Mouse (Mus musculus) hindbrain, embryonic 11.5 days (tissue): ENCODE results near the gene Spag16. TPM values are rescaled to one million over a fixed set of nuclear protein-coding genes. Genes with fewer than 3 reads are reported as not detected.

ENCODE experiments used
- ATAC-seq: fragments of 200-750 bp; cut with Nextera tagmentation; 2 replicates; pipeline ENCODE4 v1.8.0; 2017; ENCODE audit warnings: mild to moderate bottlenecking, moderate TSS enrichment, moderate library complexity; ENCODE audit not compliant: low FRiP score
- DNase-seq: peaks from one replicate; pipeline ENCODE4 v3.0.0-alpha.2; 2015; ENCODE audit warnings: low spot score
- H3K27ac ChIP-seq: fragments of 300-500 bp; sonication (generic); 2 replicates; pipeline ENCODE4 v1.5.1; 2014; ENCODE audit warnings: mild to moderate bottlenecking, low read depth, low read length
- H3K27me3 ChIP-seq: fragments of 300-500 bp; sonication (generic); 2 replicates; pipeline ENCODE4 v1.6.1; 2014; ENCODE audit warnings: mild to moderate bottlenecking, low read length, moderate library complexity, mixed read lengths; ENCODE audit not compliant: control insufficient read depth, insufficient read depth
- H3K36me3 ChIP-seq: fragments of 300-500 bp; sonication (generic); 2 replicates; pipeline ENCODE4 v1.6.1; 2014; ENCODE audit warnings: mild to moderate bottlenecking, low read length, moderate library complexity, mixed read lengths; ENCODE audit not compliant: control insufficient read depth, insufficient read depth
- H3K4me1 ChIP-seq: fragments of 300-500 bp; sonication (generic); replicated peaks from 2 replicates; pipeline ENCODE4 v1.6.1; 2014; ENCODE audit warnings: low read length, mixed read lengths; ENCODE audit not compliant: control insufficient read depth, insufficient read depth
- H3K4me2 ChIP-seq: fragments of 300-500 bp; sonication (generic); replicated peaks from 2 replicates; pipeline ENCODE4 v1.6.1; 2014; ENCODE audit warnings: mild to moderate bottlenecking, low read depth, low read length
- H3K4me3 ChIP-seq: fragments of 300-500 bp; sonication (generic); 2 replicates; pipeline ENCODE4 v1.5.1; 2014; ENCODE audit warnings: low read depth, low read length
- H3K9ac ChIP-seq: fragments of 300-500 bp; sonication (generic); 2 replicates; pipeline ENCODE4 v1.6.1; 2014; ENCODE audit warnings: low read depth, low read length
- H3K9me3 ChIP-seq: fragments of 300-500 bp; sonication (generic); 2 replicates; pipeline ENCODE4 v1.6.1; 2016; ENCODE audit warnings: low read length; ENCODE audit not compliant: control insufficient read depth
- WGBS: fragments of 180-500 bp; shearing (Covaris S2); extraction: QIAGEN DNeasy Blood & Tissue Kit; methylation state at CpG from one replicate; pipeline ENCODE4 v1.1.7; 2014; 5-methylcytosine and 5-hydroxymethylcytosine counted together
- polyA plus RNA-seq: library from polyadenylated mRNA; unstranded; fragments of >200 nt; fragmentation: Nextera tagmentation; extraction: Ambion mirVana; gene quantifications from 2 replicates; pipeline ENCODE4 v1.2.1, GENCODE M21; 2014

Spag16 gene
- polyA plus RNA-seq, 1 experiment from 2014 or later: 3.9 TPM

DNA sequence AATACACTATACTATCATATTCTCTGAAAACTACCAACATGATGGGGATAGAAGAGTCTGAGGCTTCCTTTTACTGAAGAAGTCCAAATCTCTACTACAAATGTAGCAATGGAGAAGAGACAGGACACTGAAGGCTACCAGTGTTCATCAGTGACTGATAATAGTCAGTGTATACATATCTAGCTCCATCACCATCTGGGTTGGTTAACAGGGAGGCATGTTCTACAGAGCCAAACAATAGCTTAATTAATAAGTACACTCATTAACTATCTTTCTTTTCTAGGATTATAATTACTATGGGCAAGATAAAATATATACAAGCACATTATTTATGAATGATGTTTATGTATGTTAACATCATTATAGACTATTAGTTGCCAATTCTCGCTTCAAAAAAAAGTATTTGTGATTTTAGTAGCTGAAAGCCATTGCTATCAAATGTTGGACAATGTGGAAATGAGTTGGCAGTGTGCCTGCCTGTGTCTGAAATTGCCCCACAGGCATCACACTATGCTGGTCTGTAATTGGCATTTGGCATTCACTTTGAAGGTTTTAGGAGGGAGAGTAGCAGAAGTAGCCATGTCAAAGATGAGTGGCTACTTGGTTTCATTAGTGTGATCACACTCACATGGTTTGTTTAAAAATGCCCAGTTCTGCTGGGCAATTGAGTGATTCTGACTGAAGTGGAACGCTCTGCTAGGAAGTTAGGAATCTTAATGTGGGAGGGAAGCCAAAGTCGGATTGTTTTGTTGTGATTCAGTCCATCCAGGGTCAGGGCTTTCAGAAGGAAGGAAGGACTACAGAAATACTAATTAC lies 338.8 kb downstream of the Spag16 start:
- Histone ChIP-seq H3K27ac (no peak overlapping the region), H3K9me3 (no peaks in the 10 kb centered on the region), H3K4me1 (no peaks in the 10 kb centered on the region), H3K4me2 (no peak overlapping the region), H3K27me3 (no peaks in the 10 kb centered on the region), H3K4me3 (no peak overlapping the region), H3K36me3 (no peaks in the 10 kb centered on the region), H3K9ac (no peak overlapping the region)
- WGBS: 79% methylated on average over 3 of the region's 3 CpGs
- ATAC-seq: no peak
- no peak for DNase-seq

DNA sequence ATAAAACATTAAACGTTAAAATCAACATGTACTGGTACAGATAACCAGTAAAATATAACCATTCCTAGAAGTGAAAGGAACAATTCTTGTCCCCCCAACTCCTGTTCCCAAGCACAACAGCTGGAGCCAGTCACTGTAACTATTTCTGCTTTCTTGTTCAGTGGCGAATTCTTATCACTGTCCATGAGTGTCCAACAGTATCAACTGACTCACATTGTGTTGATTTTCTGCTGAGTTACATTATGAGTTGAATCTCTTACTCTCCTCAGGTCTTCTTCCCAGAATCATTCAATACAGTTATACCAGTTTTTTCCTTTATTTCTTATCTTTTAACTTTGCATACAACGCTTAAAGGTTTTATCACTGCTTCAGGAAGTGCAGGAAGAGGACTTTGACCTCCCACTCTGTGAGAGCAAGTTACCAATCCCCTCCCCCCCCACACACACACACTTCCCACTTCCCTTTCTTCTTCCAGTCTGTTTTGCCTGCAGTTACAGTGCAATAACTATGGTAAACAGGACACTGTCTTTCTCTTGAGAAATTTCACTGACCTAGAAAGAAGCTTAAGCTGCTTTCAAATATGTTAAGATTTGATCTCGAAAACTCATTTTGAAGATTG lies 353.5 kb downstream of the Spag16 start:
- WGBS: 83% methylated on average over 4 of the region's 4 CpGs
- no peak overlapping the region for H3K27ac ChIP-seq
- no peak for DNase-seq
- no peak for ATAC-seq
- H3K4me2 ChIP-seq: no peak overlapping the region
- no peak overlapping the region for H3K9ac ChIP-seq
- H3K4me1 ChIP-seq: no peaks in the 10 kb centered on the region
- H3K36me3 ChIP-seq: no peaks in the 10 kb centered on the region
- no peak overlapping the region for H3K4me3 ChIP-seq
- H3K27me3 ChIP-seq: no peaks in the 10 kb centered on the region
- H3K9me3 ChIP-seq: no peaks in the 10 kb centered on the region

DNA sequence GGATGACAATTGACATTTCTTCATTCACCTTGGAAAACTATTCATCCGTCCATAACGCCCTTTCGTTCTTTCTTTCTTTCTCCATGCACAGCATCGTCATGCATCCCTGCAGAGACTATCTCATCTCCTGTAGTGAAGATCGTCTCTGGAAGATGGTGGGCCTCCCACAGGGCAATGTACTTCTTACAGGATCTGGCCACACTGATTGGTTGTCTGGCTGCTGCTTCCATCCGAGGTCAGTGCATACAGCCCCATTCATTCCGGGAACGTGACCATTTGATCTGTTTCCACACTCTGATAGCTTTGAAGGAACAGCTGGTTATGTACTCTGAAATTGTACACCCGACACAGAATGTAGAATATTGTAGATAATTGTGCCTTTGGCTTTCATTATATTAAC lies 438.0 kb downstream of the Spag16 start:
- Histone ChIP-seq H3K9me3 (no peaks in the 10 kb centered on the region), H3K4me2 (no peak overlapping the region), H3K9ac (no peak overlapping the region), H3K27me3 (no peaks in the 10 kb centered on the region), H3K36me3 (no peaks in the 10 kb centered on the region), H3K4me1 (no peaks in the 10 kb centered on the region), H3K4me3 (no peak overlapping the region), H3K27ac (no peak overlapping the region)
- peak; percentile 5 for DNase-seq
- 0 out of 2 replicates have a peak, but pooled peaks have one; percentile 13 for ATAC-seq
- WGBS: 51% methylated on average over 9 of the region's 9 CpGs

DNA sequence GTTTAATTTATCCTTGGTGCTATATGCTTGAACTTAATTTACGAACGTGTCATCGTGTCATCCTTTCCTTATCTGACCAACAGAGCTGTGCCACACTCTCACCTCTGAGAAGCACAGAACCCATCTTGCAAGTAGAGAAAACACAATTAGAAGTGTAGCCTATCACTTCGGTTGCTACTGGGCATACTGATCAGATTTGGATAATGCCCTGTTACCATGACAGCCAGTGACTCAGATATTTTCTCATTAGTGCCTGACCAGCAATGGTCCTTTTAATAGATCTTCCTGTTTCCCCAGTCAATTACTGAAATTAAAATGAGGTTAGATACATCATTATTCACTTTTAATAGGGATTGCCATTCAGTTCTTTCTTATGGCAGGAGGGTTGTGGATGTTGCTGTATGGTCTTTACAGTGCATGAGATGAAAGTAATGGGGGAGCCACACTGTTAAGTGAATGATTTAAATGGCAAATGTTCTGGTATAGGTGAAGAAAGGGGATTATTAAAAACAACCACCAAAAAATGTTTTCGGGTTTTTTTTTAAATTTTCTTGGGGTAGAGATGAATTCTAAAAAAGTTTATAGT lies 439.2 kb downstream of the Spag16 start:
- H3K4me3 ChIP-seq: no peak overlapping the region
- no peaks in the 10 kb centered on the region for H3K4me1 ChIP-seq
- WGBS: 78% methylated on average over 5 of the region's 5 CpGs
- H3K4me2 ChIP-seq: no peak overlapping the region
- H3K27ac ChIP-seq: no peak overlapping the region
- no peaks in the 10 kb centered on the region for H3K27me3 ChIP-seq
- no peaks in the 10 kb centered on the region for H3K9me3 ChIP-seq
- H3K36me3 ChIP-seq: no peaks in the 10 kb centered on the region
- ATAC-seq: peak; percentile 67; the same call in 1 of the 2 replicates
- H3K9ac ChIP-seq: no peak overlapping the region
- DNase-seq: peak; percentile 19

DNA sequence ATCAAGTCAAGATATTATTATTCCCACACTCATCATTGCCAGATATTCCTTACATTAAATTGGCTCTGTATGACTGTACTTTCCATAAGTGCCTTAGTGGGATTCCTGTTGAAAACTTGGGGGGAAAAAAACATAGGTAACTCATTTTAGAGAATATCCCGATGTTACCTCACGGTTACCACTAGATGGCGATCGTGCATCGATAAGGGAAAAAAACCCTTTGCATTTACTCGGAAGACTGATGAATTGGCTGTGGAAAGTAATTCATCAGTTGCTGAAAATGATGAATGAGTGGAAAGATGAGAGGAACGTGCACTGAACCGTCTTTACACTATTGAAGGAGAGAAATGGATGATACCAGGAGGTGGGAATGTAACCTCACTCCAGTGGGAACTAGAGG lies 443.4 kb downstream of the Spag16 start:
- ATAC-seq (no peak), DNase-seq (peak; percentile 32)
- no peak overlapping the region for H3K27ac ChIP-seq
- no peak overlapping the region for H3K4me3 ChIP-seq
- no peaks in the 10 kb centered on the region for H3K9me3 ChIP-seq
- no peaks in the 10 kb centered on the region for H3K27me3 ChIP-seq
- no peak overlapping the region for H3K4me2 ChIP-seq
- no peak overlapping the region for H3K9ac ChIP-seq
- 17% methylated on average over 8 of the region's 8 CpGs for WGBS
- H3K36me3 ChIP-seq: no peaks in the 10 kb centered on the region
- H3K4me1 ChIP-seq: no peaks in the 10 kb centered on the region

DNA sequence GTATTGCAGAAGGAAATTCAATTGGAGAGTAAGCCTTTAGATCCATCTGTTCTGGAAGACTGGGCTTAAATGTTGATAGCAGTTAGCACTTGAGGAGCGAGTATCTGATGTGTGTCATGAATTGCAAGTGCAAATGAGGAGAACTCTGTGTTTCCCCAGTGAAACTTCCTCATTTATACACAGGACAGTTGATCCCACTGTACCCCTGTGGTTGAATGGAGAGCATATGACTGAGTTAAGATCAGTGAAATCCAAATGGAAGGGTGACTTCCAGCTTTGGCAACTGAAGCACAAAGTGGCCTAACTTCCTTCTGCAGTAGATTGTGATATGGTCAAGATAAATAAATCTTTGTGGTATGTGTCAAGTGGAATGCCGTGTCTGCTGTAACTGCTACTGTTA lies 446.0 kb downstream of the Spag16 start:
- Histone ChIP-seq H3K36me3 (no peaks in the 10 kb centered on the region), H3K4me2 (no peak overlapping the region), H3K27ac (no peak overlapping the region), H3K4me1 (no peaks in the 10 kb centered on the region), H3K9ac (no peak overlapping the region), H3K27me3 (no peaks in the 10 kb centered on the region), H3K4me3 (no peak overlapping the region), H3K9me3 (no peaks in the 10 kb centered on the region)
- ATAC-seq: no peak
- WGBS: 85% methylated on average over 2 of the region's 2 CpGs
- no peak for DNase-seq

DNA sequence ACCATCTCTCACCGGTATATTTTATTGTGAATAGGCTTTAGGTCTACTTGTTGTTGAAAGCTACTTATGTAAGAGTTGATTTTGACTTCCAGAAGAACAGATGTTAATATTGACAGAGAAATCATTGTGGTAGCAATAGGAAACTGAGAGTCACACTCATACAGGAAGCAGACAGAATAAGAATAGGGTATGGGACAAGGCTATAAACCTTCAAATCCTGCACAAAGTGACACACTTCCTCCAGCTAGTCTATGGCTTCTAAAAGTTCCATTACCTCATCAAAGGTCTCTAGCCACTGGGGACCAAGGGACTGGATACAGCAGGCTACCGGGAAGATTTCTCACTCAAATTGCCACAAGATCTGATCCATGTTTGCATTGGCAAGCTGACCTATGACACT lies 452.5 kb downstream of the Spag16 start:
- Histone ChIP-seq H3K4me1 (no peaks in the 10 kb centered on the region), H3K27ac (no peak overlapping the region), H3K4me2 (no peak overlapping the region), H3K9ac (no peak overlapping the region), H3K27me3 (no peaks in the 10 kb centered on the region), H3K4me3 (no peak overlapping the region), H3K9me3 (no peaks in the 10 kb centered on the region), H3K36me3 (no peaks in the 10 kb centered on the region)
- no peak for ATAC-seq
- no peak for DNase-seq
- 91% methylated on average over 2 of the region's 2 CpGs for WGBS

DNA sequence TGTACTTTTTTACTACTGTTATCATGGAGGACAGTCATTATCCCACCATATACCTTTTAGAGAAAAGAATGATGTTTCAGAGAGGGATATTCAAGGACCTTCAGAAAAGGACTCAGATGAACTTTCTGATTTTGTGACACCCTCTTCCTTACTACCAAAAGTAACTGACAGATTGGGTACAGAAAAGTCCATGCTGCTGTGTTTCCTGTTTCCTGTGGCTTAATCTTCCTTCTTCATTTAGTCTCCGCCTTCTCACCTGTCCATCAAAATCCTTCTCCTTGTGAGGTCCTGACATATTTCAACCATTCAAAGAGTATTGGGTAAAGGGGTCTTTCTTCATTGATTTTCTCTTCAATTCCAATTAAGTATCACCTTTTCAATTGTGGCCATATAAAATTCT lies 456.6 kb downstream of the Spag16 start:
- WGBS: 85% methylated on average over 1 of the region's 1 CpGs
- DNase-seq: no peak
- Histone ChIP-seq H3K27me3 (no peaks in the 10 kb centered on the region), H3K36me3 (no peaks in the 10 kb centered on the region), H3K4me2 (no peak overlapping the region), H3K4me1 (no peaks in the 10 kb centered on the region), H3K27ac (no peak overlapping the region), H3K9me3 (no peaks in the 10 kb centered on the region), H3K4me3 (no peak overlapping the region), H3K9ac (no peak overlapping the region)
- no peak for ATAC-seq

DNA sequence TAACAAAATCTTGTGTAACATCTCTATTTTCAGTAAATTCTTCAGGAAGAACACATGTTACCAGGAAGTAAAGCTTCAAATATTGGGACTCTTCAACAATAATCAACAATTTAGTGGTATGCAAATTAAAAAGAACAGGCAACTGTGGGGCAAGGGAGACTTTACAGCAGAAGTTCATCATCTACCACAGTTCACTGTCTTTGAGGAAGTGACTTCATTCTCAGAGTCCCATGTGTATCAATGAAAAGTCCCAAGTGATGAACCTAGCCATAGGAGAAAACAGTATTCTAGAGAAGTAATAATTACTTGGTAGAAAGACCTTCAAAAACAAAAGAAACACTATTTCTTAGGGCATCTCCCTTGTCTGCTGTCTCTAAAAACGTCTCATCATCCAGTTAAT lies 457.4 kb downstream of the Spag16 start:
- 61% methylated on average over 1 of the region's 1 CpGs for WGBS
- Histone ChIP-seq H3K27ac (no peak overlapping the region), H3K4me2 (no peak overlapping the region), H3K4me1 (no peaks in the 10 kb centered on the region), H3K36me3 (no peaks in the 10 kb centered on the region), H3K27me3 (no peaks in the 10 kb centered on the region), H3K9me3 (no peaks in the 10 kb centered on the region), H3K9ac (no peak overlapping the region), H3K4me3 (no peak overlapping the region)
- no peak for DNase-seq
- no peak for ATAC-seq
